Mouse (Mus musculus): Measurements from ENCODE around the gene Serinc5. TPM values are rescaled to one million over a fixed set of nuclear protein-coding genes. Genes with fewer than 3 reads are reported as not detected.

The Serinc5 gene
- polyA plus RNA-seq, 1 experiment from 2014 or later, result 18.0 TPM

Other genes with a start within 250 kb of the Serinc5 start
- 0.06 and 0.07 TPM in 2 replicates for gene Ankrd34b, start 185.2 kb upstream of the Serinc5 start, polyA plus RNA-seq (2014; fragmentation: Nextera tagmentation; extraction: Ambion mirVana)
- gene Fam151b, start 127.1 kb upstream of the Serinc5 start, polyA plus RNA-seq (2014; fragmentation: Nextera tagmentation; extraction: Ambion mirVana), result 0.18 TPM in 1 of 2 replicates, not detected in the other
- gene Zfyve16, start 80.2 kb upstream of the Serinc5 start, polyA plus RNA-seq (2014; fragmentation: Nextera tagmentation; extraction: Ambion mirVana), result 8.7 and 14.7 TPM in 2 replicates
- gene Spz1, start 34.9 kb upstream of the Serinc5 start, polyA plus RNA-seq (2014; fragmentation: Nextera tagmentation; extraction: Ambion mirVana), result not detected in 2 replicates
- 0.73 and 0.87 TPM in 2 replicates for gene Thbs4, start 183.7 kb downstream of the Serinc5 start, polyA plus RNA-seq (2014; fragmentation: Nextera tagmentation; extraction: Ambion mirVana)
- gene Mtx3, start 233.7 kb downstream of the Serinc5 start, polyA plus RNA-seq (2014; fragmentation: Nextera tagmentation; extraction: Ambion mirVana), result 6.3 and 7.5 TPM in 2 replicates